Mouse (Mus musculus): Measurements from ENCODE around the gene Ankrd54. TPM values are rescaled to one million over a fixed set of nuclear protein-coding genes. Genes with fewer than 3 reads are reported as not detected.

The Ankrd54 gene
- polyA plus RNA-seq (2012; rRNA removed), result 58.6 and 61.8 TPM in 2 replicates

GRCm38 (mm10) chr15:79062376-79063159 lies at the start of gene Ankrd54:
Gene Ankrd54 (minus strand): TSS chr15:79062893.

GRCm38 (mm10) chr15:79108421-79109320 lies 46.0 kb upstream of the Ankrd54 start, which contains the start of gene Micall1:
Gene Micall1 (plus strand): TSS chr15:79108898.

DNA sequence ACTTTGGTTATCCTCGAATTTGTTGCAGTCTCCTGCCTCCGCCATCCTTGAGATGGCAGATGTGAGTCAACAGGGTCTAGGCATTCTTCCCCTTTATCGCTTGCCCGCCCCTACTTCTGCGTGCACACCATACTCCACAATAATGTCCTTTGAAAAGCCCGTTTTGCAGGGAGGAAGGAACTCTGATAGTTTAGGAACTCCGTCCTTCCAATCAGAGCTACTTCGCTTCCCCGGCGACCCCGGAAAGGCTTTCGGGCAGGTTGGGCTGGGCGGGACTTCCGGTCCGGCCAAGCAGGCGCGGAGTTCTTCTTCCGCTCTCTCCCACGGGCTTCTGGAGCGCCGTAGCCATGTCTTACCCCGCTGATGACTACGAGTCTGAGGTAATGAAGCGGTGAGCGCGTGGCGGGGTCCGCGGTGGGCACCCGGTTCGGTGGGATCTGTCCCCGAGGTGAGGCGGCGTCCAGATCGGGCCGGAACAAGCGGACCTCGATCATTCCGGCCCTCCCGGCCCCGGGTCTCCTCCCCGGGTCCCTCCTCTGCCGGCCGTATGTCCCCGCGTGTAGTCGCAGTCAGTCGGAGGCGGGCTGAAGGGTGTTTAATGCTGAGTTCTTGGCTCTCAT lies 12.3 kb upstream of the Ankrd54 start, which contains the start of gene Eif3l:
Gene Eif3l (plus strand): TSS at position 267 of the 620 bp plus-strand sequence.

DNA sequence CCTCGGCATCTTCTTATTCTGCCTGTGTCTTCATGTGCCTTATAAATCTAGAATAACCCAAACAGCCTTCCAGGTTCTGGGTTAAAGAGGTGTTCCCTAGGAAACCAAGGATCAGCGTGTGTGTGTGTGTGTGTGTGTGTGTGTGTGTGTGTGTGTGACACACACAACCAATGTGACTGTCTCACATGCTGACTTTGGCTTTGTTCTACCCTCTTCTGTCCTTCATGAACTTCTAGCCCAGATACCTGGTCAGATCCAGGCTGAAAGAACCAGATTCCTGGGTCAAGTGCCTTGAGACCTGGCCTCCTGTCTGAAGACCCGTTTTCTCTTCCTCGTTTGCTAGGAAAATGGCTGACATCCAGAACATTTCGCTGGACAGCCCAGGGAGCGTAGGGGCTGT lies 21.1 kb downstream of the Ankrd54 start, which contains the start of gene Galr3:
Gene Galr3 (plus strand): TSS at position 301 of the 400 bp plus-strand sequence.

GRCm38 (mm10) chr15:79028237-79028738 lies 34.4 kb downstream of the Ankrd54 start, which contains the start of gene H1f0:
Gene H1f0 (plus strand): TSS chr15:79028450.

Other genes with a start within 250 kb of the Ankrd54 start
- 9.1 and 13.2 TPM in 2 replicates for gene Cdc42ep1, start 220.3 kb downstream of the Ankrd54 start, polyA plus RNA-seq (2012; rRNA removed)
- 0.10 and 0.29 TPM in 2 replicates for gene Lgals2, start 207.4 kb downstream of the Ankrd54 start, polyA plus RNA-seq (2012; rRNA removed)
- 65.7 and 68.2 TPM in 2 replicates for gene Gga1, start 185.7 kb downstream of the Ankrd54 start, polyA plus RNA-seq (2012; rRNA removed)
- gene Gm49510, start 163.2 kb downstream of the Ankrd54 start, polyA plus RNA-seq (2012; rRNA removed), result 0.02 and 0.03 TPM in 2 replicates
- 13.7 and 27.6 TPM in 2 replicates for gene Sh3bp1, start 163.1 kb downstream of the Ankrd54 start, polyA plus RNA-seq (2012; rRNA removed)
- 87.9 and 100 TPM in 2 replicates for gene Pdxp, start 149.0 kb downstream of the Ankrd54 start, polyA plus RNA-seq (2012; rRNA removed)
- 226 and 578 TPM in 2 replicates for gene Lgals1, start 136.2 kb downstream of the Ankrd54 start, polyA plus RNA-seq (2012; rRNA removed)
- gene Nol12, start 128.0 kb downstream of the Ankrd54 start, polyA plus RNA-seq (2012; rRNA removed), result 41.2 and 43.8 TPM in 2 replicates
- gene Triobp, start 115.2 kb downstream of the Ankrd54 start, polyA plus RNA-seq (2012; rRNA removed), result 48.5 and 58.0 TPM in 2 replicates
- gene H1f0, start 34.4 kb downstream of the Ankrd54 start, polyA plus RNA-seq (2012; rRNA removed), result 278 and 348 TPM in 2 replicates
- 0.07 and 0.24 TPM in 2 replicates for gene Galr3, start 21.0 kb downstream of the Ankrd54 start, polyA plus RNA-seq (2012; rRNA removed)
- 173 and 188 TPM in 2 replicates for gene Eif3l, start 12.3 kb upstream of the Ankrd54 start, polyA plus RNA-seq (2012; rRNA removed)
- gene Micall1, start 46.0 kb upstream of the Ankrd54 start, polyA plus RNA-seq (2012; rRNA removed), result 22.3 and 27.5 TPM in 2 replicates
- gene Polr2f, start 78.1 kb upstream of the Ankrd54 start, polyA plus RNA-seq (2012; rRNA removed), result 182 and 194 TPM in 2 replicates
- gene 1700088E04Rik, start 78.4 kb upstream of the Ankrd54 start, polyA plus RNA-seq (2012; rRNA removed), result 16.1 and 16.8 TPM in 2 replicates
- 5.8 and 20.4 TPM in 2 replicates for gene Sox10, start 102.3 kb upstream of the Ankrd54 start, polyA plus RNA-seq (2012; rRNA removed)
- gene Pick1, start 166.3 kb upstream of the Ankrd54 start, polyA plus RNA-seq (2012; rRNA removed), result 117 and 118 TPM in 2 replicates
- gene Gm49486, start 166.5 kb upstream of the Ankrd54 start, polyA plus RNA-seq (2012; rRNA removed), result 2.3 TPM in 2 replicates
- 0.34 and 0.35 TPM in 2 replicates for gene Slc16a8, start 191.9 kb upstream of the Ankrd54 start, polyA plus RNA-seq (2012; rRNA removed)
- 1.6 and 1.7 TPM in 2 replicates for gene Baiap2l2, start 222.6 kb upstream of the Ankrd54 start, polyA plus RNA-seq (2012; rRNA removed)

All from central nervous system, embryonic 14 days (tissue).